Mouse (Mus musculus) myocyte (in vitro differentiated cells): ENCODE data around the gene Gpr85.

ENCODE experiments used
- CEBPB ChIP-seq: IDR thresholded peaks from 2 replicates; pipeline ENCODE4 v1.6.1; 2011; ENCODE audit warnings: mild to moderate bottlenecking, moderate library complexity; ENCODE audit not compliant: poor library complexity, insufficient read depth, severe bottlenecking
- MAX ChIP-seq: IDR thresholded peaks from one replicate; pipeline ENCODE4 v1.6.1; 2011; ENCODE audit warnings: low read depth, mild to moderate bottlenecking, control low read depth
- MYOD1 ChIP-seq, 3 experiments: IDR thresholded peaks; one replicate each; pipeline ENCODE4 v1.6.1; 2011; ENCODE audit warnings: control low read depth in 2 of 3, low read depth in 2 of 3, mild to moderate bottlenecking in 2 of 3, moderate library complexity in 1 of 3; ENCODE audit not compliant: insufficient read length in 2 of 3, control insufficient read depth in 1 of 3
- POLR2A ChIP-seq: IDR thresholded peaks from one replicate; pipeline ENCODE4 v1.6.1; 2011; ENCODE audit warnings: low read depth, mild to moderate bottlenecking, control low read depth, moderate library complexity; ENCODE audit not compliant: insufficient read length
- POLR2AphosphoS2 ChIP-seq: IDR thresholded peaks from one replicate; pipeline ENCODE4 v1.6.1; 2011; ENCODE audit warnings: low read depth, control low read depth; ENCODE audit not compliant: insufficient read length
- REST ChIP-seq: IDR thresholded peaks from one replicate; pipeline ENCODE4 v1.6.1; 2011; ENCODE audit warnings: mild to moderate bottlenecking, control low read depth, moderate library complexity; ENCODE audit not compliant: insufficient read depth, insufficient read length
- TCF12 ChIP-seq: IDR thresholded peaks from one replicate; pipeline ENCODE4 v1.6.1; 2011; ENCODE audit warnings: mild to moderate bottlenecking, control low read depth; ENCODE audit not compliant: poor library complexity, insufficient read depth, severe bottlenecking
- TCF3 ChIP-seq: IDR thresholded peaks from one replicate; pipeline ENCODE4 v1.6.1; 2011; ENCODE audit warnings: low read depth, control low read depth; ENCODE audit not compliant: insufficient read length
- USF1 ChIP-seq: IDR thresholded peaks from one replicate; pipeline ENCODE4 v1.6.1; 2011; ENCODE audit warnings: low read depth, mild to moderate bottlenecking, control low read depth, moderate library complexity

DNA sequence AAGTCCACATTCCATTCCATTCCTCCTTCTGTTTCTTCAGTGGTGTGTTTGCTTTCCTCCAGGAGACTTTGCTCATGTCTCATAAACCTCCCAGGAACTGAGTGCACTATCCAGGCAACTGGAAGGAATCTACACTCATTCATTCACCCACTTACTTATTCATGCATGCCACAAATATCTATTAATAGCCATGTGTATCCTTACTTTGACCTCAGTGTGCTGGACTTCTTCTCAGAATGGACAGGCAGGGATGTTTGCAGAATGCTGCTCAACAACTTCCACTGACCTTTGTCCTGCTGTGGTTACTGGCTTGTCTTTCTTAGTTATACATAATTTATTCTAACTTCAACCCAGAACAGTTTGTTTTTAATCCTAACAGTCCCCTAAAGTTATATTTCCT lies 23.1 kb downstream of the Gpr85 start:
- TF ChIP-seq POLR2AphosphoS2 = no peak
- no peak for TF ChIP-seq POLR2A
- no peak for TF ChIP-seq REST
- no peak for TF ChIP-seq MAX
- TF ChIP-seq TCF3 = no peak
- TF ChIP-seq MYOD1 (IDR thresholded peaks at IDR 0.05; ENCODE audit: control insufficient read depth in 1 of 3, insufficient read length in 2 of 3, low read depth in 2 of 3) = no peak
- TF ChIP-seq USF1 = no peak
- TF ChIP-seq TCF12 = no peak
- no peak for TF ChIP-seq CEBPB
